Mouse (Mus musculus) kidney, embryonic 16.5 days (tissue): Measurements from ENCODE around the gene Heatr3. TPM values are rescaled to one million over a fixed set of nuclear protein-coding genes. Genes with fewer than 3 reads are reported as not detected.

Experiments used
- ATAC-seq: fragments of 200-750 bp; cut with Nextera tagmentation; 2 replicates; pipeline ENCODE4 v1.8.0; 2017; ENCODE audit warnings: moderate TSS enrichment; ENCODE audit not compliant: low FRiP score, low TSS enrichment
- H3K27ac ChIP-seq: fragments of 300-500 bp; sonication (generic); 2 replicates; pipeline ENCODE4 v1.5.1; 2014; ENCODE audit warnings: low read length
- H3K27me3 ChIP-seq: fragments of 300-500 bp; sonication (generic); 2 replicates; pipeline ENCODE4 v1.6.1; 2014; ENCODE audit warnings: low read length, control low read depth, mixed read lengths; ENCODE audit not compliant: insufficient read depth
- H3K36me3 ChIP-seq: fragments of 300-500 bp; sonication (generic); 2 replicates; pipeline ENCODE4 v1.6.1; 2014; ENCODE audit warnings: low read length, control low read depth, mixed read lengths; ENCODE audit not compliant: insufficient read depth
- H3K4me1 ChIP-seq: fragments of 300-500 bp; sonication (generic); 2 replicates; pipeline ENCODE4 v1.6.1; 2014; ENCODE audit warnings: low read length, control low read depth, mixed read lengths; ENCODE audit not compliant: insufficient read depth
- H3K4me2 ChIP-seq: fragments of 300-500 bp; sonication (generic); replicated peaks from 2 replicates; pipeline ENCODE4 v1.6.1; 2014; ENCODE audit warnings: low read depth, low read length
- H3K4me3 ChIP-seq: fragments of 300-500 bp; sonication (generic); 2 replicates; pipeline ENCODE4 v1.5.1; 2014; ENCODE audit warnings: mild to moderate bottlenecking, low read length
- H3K9ac ChIP-seq: fragments of 300-500 bp; sonication (generic); replicated peaks from 2 replicates; pipeline ENCODE4 v1.6.1; 2014; ENCODE audit warnings: low read length
- H3K9me3 ChIP-seq: fragments of 300-500 bp; sonication (generic); 2 replicates; pipeline ENCODE4 v1.6.1; 2016; ENCODE audit warnings: low read length, control low read depth
- whole genome bisulfite sequencing: fragments of 180-500 bp; shearing (Covaris S2); extraction: QIAGEN DNeasy Blood & Tissue Kit; methylation state at CpG from one replicate; pipeline ENCODE4 v1.1.7; 2014; 5-methylcytosine and 5-hydroxymethylcytosine counted together
- polyA plus RNA-seq: library from polyadenylated mRNA; unstranded; fragments of >200 nt; fragmentation: Nextera tagmentation; extraction: Ambion mirVana; gene quantifications from 2 replicates; pipeline ENCODE4 v1.2.1, GENCODE M21; 2015

Heatr3 gene
- polyA plus RNA-seq, 1 experiment from 2014 or later = 51.4 TPM

GRCm38 (mm10) chr8:88129397-88129796 is 8.3 kb upstream of the Heatr3 start:
- Histone ChIP-seq H3K9ac (no peak overlapping the region), H3K4me1 (0 out of 2 replicates have a peak, but pooled peaks cover 4% of the 10 kb centered on the region), H3K9me3 (no peaks in the 10 kb centered on the region), H3K36me3 (peaks cover 48% of the 10 kb centered on the region), H3K4me3 (no peak overlapping the region), H3K4me2 (no peak overlapping the region), H3K27me3 (no peaks in the 10 kb centered on the region), H3K27ac (no peak overlapping the region)
- ATAC-seq = no peak
- WGBS = 97% methylated on average over 4 of the region's 4 CpGs

GRCm38 (mm10) chr8:88130754-88131317 is 6.8 kb upstream of the Heatr3 start:
- H3K9me3 ChIP-seq = no peaks in the 10 kb centered on the region
- no peak overlapping the region for H3K9ac ChIP-seq
- 34% methylated on average over 7 of the region's 7 CpGs for WGBS
- H3K36me3 ChIP-seq = peaks cover 48% of the 10 kb centered on the region
- H3K4me1 ChIP-seq = 0 out of 2 replicates have a peak, but pooled peaks cover 4% of the 10 kb centered on the region
- H3K4me2 ChIP-seq = no peak overlapping the region
- no peak overlapping the region; the same call in 1 of the 2 replicates for H3K27ac ChIP-seq
- no peaks in the 10 kb centered on the region for H3K27me3 ChIP-seq
- no peak overlapping the region for H3K4me3 ChIP-seq
- ATAC-seq = peak; percentile 76; the same call in 1 of the 2 replicates

GRCm38 (mm10) chr8:88139256-88139655 is 1.6 kb downstream of the Heatr3 start:
- Histone ChIP-seq H3K9me3 (no peaks in the 10 kb centered on the region), H3K27me3 (no peaks in the 10 kb centered on the region), H3K27ac (no peak overlapping the region), H3K36me3 (peaks cover 27% of the 10 kb centered on the region), H3K4me1 (peaks cover 15% of the 10 kb centered on the region; the same call in 1 of the 2 replicates), H3K4me3 (no peak overlapping the region), H3K9ac (no peak overlapping the region), H3K4me2 (no peak overlapping the region)
- 93% methylated on average over 3 of the region's 3 CpGs for WGBS
- no peak for ATAC-seq

GRCm38 (mm10) chr8:88141629-88142028 is 4.0 kb downstream of the Heatr3 start:
- Histone ChIP-seq H3K36me3 (peaks cover 32% of the 10 kb centered on the region), H3K9me3 (no peaks in the 10 kb centered on the region), H3K4me2 (no peak overlapping the region), H3K4me1 (peaks cover 15% of the 10 kb centered on the region; the same call in 1 of the 2 replicates), H3K27me3 (no peaks in the 10 kb centered on the region), H3K27ac (no peak overlapping the region), H3K4me3 (no peak overlapping the region), H3K9ac (no peak overlapping the region)
- ATAC-seq = no peak
- 89% methylated on average over 3 of the region's 3 CpGs for WGBS

- no peak overlapping the region for H3K4me3 ChIP-seq
- H3K4me1 ChIP-seq = peaks cover 4% of the 10 kb centered on the region; the same call in 1 of the 2 replicates
- peaks cover 42% of the 10 kb centered on the region for H3K36me3 ChIP-seq
- no peak overlapping the region for H3K9ac ChIP-seq
- H3K27me3 ChIP-seq = no peaks in the 10 kb centered on the region
- H3K9me3 ChIP-seq = no peaks in the 10 kb centered on the region
- no peak overlapping the region for H3K27ac ChIP-seq
- no peak for ATAC-seq
- 94% methylated on average over 5 of the region's 5 CpGs for WGBS
- no peak overlapping the region for H3K4me2 ChIP-seq
Measured at GRCm38 (mm10) chr8:88144041-88144440, 6.4 kb downstream of the Heatr3 start.

GRCm38 (mm10) chr8:88150910-88151371 is 13.3 kb downstream of the Heatr3 start:
- Histone ChIP-seq H3K9ac (no peak overlapping the region), H3K27ac (no peak overlapping the region), H3K4me1 (no peaks in the 10 kb centered on the region), H3K36me3 (peaks cover 33% of the 10 kb centered on the region), H3K9me3 (no peaks in the 10 kb centered on the region), H3K4me3 (no peak overlapping the region), H3K27me3 (no peaks in the 10 kb centered on the region), H3K4me2 (no peak overlapping the region)
- WGBS = 97% methylated on average over 6 of the region's 6 CpGs
- ATAC-seq = no peak

GRCm38 (mm10) chr8:88160237-88160995 is 22.8 kb downstream of the Heatr3 start:
- Histone ChIP-seq H3K9me3 (no peaks in the 10 kb centered on the region), H3K4me1 (no peaks in the 10 kb centered on the region), H3K4me3 (no peak overlapping the region), H3K9ac (no peak overlapping the region), H3K36me3 (peaks cover 68% of the 10 kb centered on the region), H3K4me2 (no peak overlapping the region), H3K27me3 (no peaks in the 10 kb centered on the region), H3K27ac (no peak overlapping the region)
- WGBS = 90% methylated on average over 10 of the region's 10 CpGs
- no peak for ATAC-seq

GRCm38 (mm10) chr8:88161439-88161838 is 23.8 kb downstream of the Heatr3 start:
- Histone ChIP-seq H3K36me3 (peaks cover 65% of the 10 kb centered on the region), H3K9me3 (no peaks in the 10 kb centered on the region), H3K27me3 (no peaks in the 10 kb centered on the region), H3K27ac (no peak overlapping the region), H3K4me1 (no peaks in the 10 kb centered on the region), H3K9ac (no peak overlapping the region), H3K4me3 (no peak overlapping the region), H3K4me2 (no peak overlapping the region)
- WGBS = 73% methylated on average over 5 of the region's 5 CpGs
- ATAC-seq = no peak

GRCm38 (mm10) chr8:88175264-88175663 is 37.6 kb downstream of the Heatr3 start:
- 93% methylated on average over 7 of the region's 7 CpGs for WGBS
- H3K4me3 ChIP-seq = no peak overlapping the region
- no peak overlapping the region for H3K4me2 ChIP-seq
- H3K9ac ChIP-seq = no peak overlapping the region
- no peak for ATAC-seq
- H3K27ac ChIP-seq = no peak overlapping the region
- peaks cover 10% of the 10 kb centered on the region; the same call in 1 of the 2 replicates for H3K36me3 ChIP-seq
- no peaks in the 10 kb centered on the region for H3K9me3 ChIP-seq
- H3K27me3 ChIP-seq = no peaks in the 10 kb centered on the region
- H3K4me1 ChIP-seq = no peaks in the 10 kb centered on the region

- no peaks in the 10 kb centered on the region for H3K27me3 ChIP-seq
- H3K36me3 ChIP-seq = 0 out of 2 replicates have a peak, but pooled peaks cover 2% of the 10 kb centered on the region
- H3K4me2 ChIP-seq = no peak overlapping the region
- WGBS = 88% methylated on average over 8 of the region's 8 CpGs
- no peaks in the 10 kb centered on the region for H3K4me1 ChIP-seq
- H3K27ac ChIP-seq = no peak overlapping the region
- no peak overlapping the region for H3K4me3 ChIP-seq
- H3K9ac ChIP-seq = no peak overlapping the region
- H3K9me3 ChIP-seq = no peaks in the 10 kb centered on the region
- ATAC-seq = no peak
Measured at GRCm38 (mm10) chr8:88177291-88177690, 39.6 kb downstream of the Heatr3 start.
